Mouse (Mus musculus): ENCODE measurements around the gene Pagr1a. TPM values are rescaled to one million over a fixed set of nuclear protein-coding genes. Genes with fewer than 3 reads are reported as not detected.

The Pagr1a gene
- polyA plus RNA-seq, 1 experiment from 2014 or later: 50.9 TPM

GRCm38 (mm10) chr7:127017950-127018345 lies 796 bp upstream of the Pagr1a start:
- no peak overlapping the region for H3K27ac ChIP-seq (ENCODE audit: low read depth, low read length)
- H3K36me3 ChIP-seq (ENCODE audit: control insufficient read depth, insufficient read depth, low read length): peaks cover 11% of the 10 kb centered on the region
- H3K4me1 ChIP-seq (ENCODE audit: control insufficient read depth, insufficient read depth, low read length): peaks cover 43% of the 10 kb centered on the region
- H3K27me3 ChIP-seq (ENCODE audit: control insufficient read depth, insufficient read depth, low read length): no peaks in the 10 kb centered on the region
- H3K4me2 ChIP-seq: no peak overlapping the region
- ATAC-seq (replicated peaks; ENCODE audit: insufficient number of reproducible peaks, low FRiP score, low TSS enrichment): no peak
- H3K9me3 ChIP-seq (replicated peaks; ENCODE audit: control insufficient read depth, low read length): no peaks in the 10 kb centered on the region
- H3K9ac ChIP-seq (ENCODE audit: low read depth, low read length): peak overlapping the region; percentile 39; the same call in 1 of the 2 replicates
- 37% methylated on average over 6 of the region's 6 CpGs for WGBS (ENCODE audit: insufficient replicate concordance)
- H3K4me3 ChIP-seq (ENCODE audit: low read depth, low read length): no peak overlapping the region

GRCm38 (mm10) chr7:127016486-127016938 lies 640 bp downstream of the Pagr1a start:
- H3K36me3 ChIP-seq (ENCODE audit: control insufficient read depth, insufficient read depth, low read length): peaks cover 6% of the 10 kb centered on the region
- H3K9ac ChIP-seq (ENCODE audit: low read depth, low read length): peak overlapping the region; percentile 94
- peaks cover 32% of the 10 kb centered on the region for H3K4me1 ChIP-seq (ENCODE audit: control insufficient read depth, insufficient read depth, low read length)
- H3K4me3 ChIP-seq (ENCODE audit: low read depth, low read length): peak overlapping the region; percentile 66
- peak overlapping the region; percentile 86 for H3K4me2 ChIP-seq
- peak overlapping the region; percentile 97 for H3K27ac ChIP-seq (ENCODE audit: low read depth, low read length)
- no peaks in the 10 kb centered on the region for H3K27me3 ChIP-seq (ENCODE audit: control insufficient read depth, insufficient read depth, low read length)
- no peaks in the 10 kb centered on the region for H3K9me3 ChIP-seq (replicated peaks; ENCODE audit: control insufficient read depth, low read length)
- WGBS (ENCODE audit: insufficient replicate concordance): 0% methylated on average over 22 of the region's 22 CpGs
- ATAC-seq (replicated peaks; ENCODE audit: insufficient number of reproducible peaks, low FRiP score, low TSS enrichment): peak; percentile 64

- H3K27ac ChIP-seq (ENCODE audit: low read depth, low read length): peak within 1 kb of the TSS; percentile 97
- H3K4me3 ChIP-seq (ENCODE audit: low read depth, low read length): peak within 1 kb of the TSS; percentile 66
- no peaks in the 10 kb centered on the region for H3K27me3 ChIP-seq (ENCODE audit: control insufficient read depth, insufficient read depth, low read length)
- H3K9ac ChIP-seq (ENCODE audit: low read depth, low read length): peak within 1 kb of the TSS; percentile 94
- no peaks in the 10 kb centered on the region for H3K9me3 ChIP-seq (replicated peaks; ENCODE audit: control insufficient read depth, low read length)
- H3K4me1 ChIP-seq (ENCODE audit: control insufficient read depth, insufficient read depth, low read length): peaks cover 29% of the 10 kb centered on the region
- H3K36me3 ChIP-seq (ENCODE audit: control insufficient read depth, insufficient read depth, low read length): peaks cover 6% of the 10 kb centered on the region
- ATAC-seq (replicated peaks; ENCODE audit: insufficient number of reproducible peaks, low FRiP score, low TSS enrichment): no peak
- H3K4me2 ChIP-seq: peak within 1 kb of the TSS; percentile 86
Observed at GRCm38 (mm10) chr7:127016481-127016485, 869 bp downstream of the Pagr1a start, which contains the start of gene Pagr1b. Pagr1b (minus strand) TSS chr7:127016484.

- Histone ChIP-seq H3K27ac (ENCODE audit: low read depth, low read length) (peak overlapping the region; percentile 97), H3K4me1 (ENCODE audit: control insufficient read depth, insufficient read depth, low read length) (peaks cover 28% of the 10 kb centered on the region), H3K4me3 (ENCODE audit: low read depth, low read length) (peak overlapping the region; percentile 66), H3K9me3 (replicated peaks; ENCODE audit: control insufficient read depth, low read length) (no peaks in the 10 kb centered on the region), H3K27me3 (ENCODE audit: control insufficient read depth, insufficient read depth, low read length) (no peaks in the 10 kb centered on the region), H3K4me2 (peak overlapping the region; percentile 86), H3K36me3 (ENCODE audit: control insufficient read depth, insufficient read depth, low read length) (peaks cover 6% of the 10 kb centered on the region), H3K9ac (ENCODE audit: low read depth, low read length) (peak overlapping the region; percentile 94)
- peak; percentile 60 for ATAC-seq (replicated peaks; ENCODE audit: insufficient number of reproducible peaks, low FRiP score, low TSS enrichment)
- WGBS (ENCODE audit: insufficient replicate concordance): 2% methylated on average over 10 of the region's 10 CpGs
Observed at GRCm38 (mm10) chr7:127016081-127016480, 1.1 kb downstream of the Pagr1a start.

- Histone ChIP-seq H3K9ac (ENCODE audit: low read depth, low read length) (no peak overlapping the region), H3K27ac (ENCODE audit: low read depth, low read length) (no peak overlapping the region), H3K4me2 (peak overlapping the region; percentile 86), H3K36me3 (ENCODE audit: control insufficient read depth, insufficient read depth, low read length) (peaks cover 6% of the 10 kb centered on the region), H3K4me3 (ENCODE audit: low read depth, low read length) (no peak overlapping the region), H3K9me3 (replicated peaks; ENCODE audit: control insufficient read depth, low read length) (no peaks in the 10 kb centered on the region), H3K27me3 (ENCODE audit: control insufficient read depth, insufficient read depth, low read length) (no peaks in the 10 kb centered on the region), H3K4me1 (ENCODE audit: control insufficient read depth, insufficient read depth, low read length) (peaks cover 23% of the 10 kb centered on the region)
- ATAC-seq (replicated peaks; ENCODE audit: insufficient number of reproducible peaks, low FRiP score, low TSS enrichment): no peak
- WGBS (ENCODE audit: insufficient replicate concordance): 88% methylated on average over 12 of the region's 12 CpGs
Observed at GRCm38 (mm10) chr7:127014993-127015392, 2.2 kb downstream of the Pagr1a start.

GRCm38 (mm10) chr7:127014320-127014719 lies 2.8 kb downstream of the Pagr1a start, which contains the start of gene Mvp:
Mvp (minus strand) TSS chr7:127014621.
- peak within 1 kb of the TSS; percentile 66 for H3K4me3 ChIP-seq (ENCODE audit: low read depth, low read length)
- 31% methylated on average over 11 of the region's 11 CpGs for WGBS (ENCODE audit: insufficient replicate concordance)
- ATAC-seq (replicated peaks; ENCODE audit: insufficient number of reproducible peaks, low FRiP score, low TSS enrichment): no peak
- no peaks in the 10 kb centered on the region for H3K27me3 ChIP-seq (ENCODE audit: control insufficient read depth, insufficient read depth, low read length)
- peaks cover 21% of the 10 kb centered on the region for H3K4me1 ChIP-seq (ENCODE audit: control insufficient read depth, insufficient read depth, low read length)
- H3K36me3 ChIP-seq (ENCODE audit: control insufficient read depth, insufficient read depth, low read length): peaks cover 6% of the 10 kb centered on the region
- H3K9me3 ChIP-seq (replicated peaks; ENCODE audit: control insufficient read depth, low read length): no peaks in the 10 kb centered on the region
- peak within 1 kb of the TSS; percentile 94 for H3K9ac ChIP-seq (ENCODE audit: low read depth, low read length)
- H3K27ac ChIP-seq (ENCODE audit: low read depth, low read length): peak within 1 kb of the TSS; percentile 5; the same call in 1 of the 2 replicates
- H3K4me2 ChIP-seq: peak within 1 kb of the TSS; percentile 86

GRCm38 (mm10) chr7:127013385-127013784 lies 3.8 kb downstream of the Pagr1a start:
- H3K27ac ChIP-seq (ENCODE audit: low read depth, low read length): no peak overlapping the region
- H3K4me1 ChIP-seq (ENCODE audit: control insufficient read depth, insufficient read depth, low read length): peaks cover 26% of the 10 kb centered on the region
- H3K27me3 ChIP-seq (ENCODE audit: control insufficient read depth, insufficient read depth, low read length): no peaks in the 10 kb centered on the region
- H3K4me2 ChIP-seq: no peak overlapping the region
- ATAC-seq (replicated peaks; ENCODE audit: insufficient number of reproducible peaks, low FRiP score, low TSS enrichment): no peak
- 93% methylated on average over 6 of the region's 6 CpGs for WGBS (ENCODE audit: insufficient replicate concordance)
- no peak overlapping the region for H3K9ac ChIP-seq (ENCODE audit: low read depth, low read length)
- peak overlapping the region; percentile 44; the same call in 1 of the 2 replicates for H3K4me3 ChIP-seq (ENCODE audit: low read depth, low read length)
- no peaks in the 10 kb centered on the region for H3K9me3 ChIP-seq (replicated peaks; ENCODE audit: control insufficient read depth, low read length)
- H3K36me3 ChIP-seq (ENCODE audit: control insufficient read depth, insufficient read depth, low read length): peaks cover 6% of the 10 kb centered on the region

- Histone ChIP-seq H3K36me3 (ENCODE audit: control insufficient read depth, insufficient read depth, low read length) (peaks cover 6% of the 10 kb centered on the region), H3K4me2 (no peak overlapping the region), H3K9me3 (replicated peaks; ENCODE audit: control insufficient read depth, low read length) (no peaks in the 10 kb centered on the region), H3K9ac (ENCODE audit: low read depth, low read length) (no peak overlapping the region), H3K4me1 (ENCODE audit: control insufficient read depth, insufficient read depth, low read length) (peaks cover 30% of the 10 kb centered on the region), H3K4me3 (ENCODE audit: low read depth, low read length) (no peak overlapping the region), H3K27me3 (ENCODE audit: control insufficient read depth, insufficient read depth, low read length) (no peaks in the 10 kb centered on the region), H3K27ac (ENCODE audit: low read depth, low read length) (no peak overlapping the region)
- ATAC-seq (replicated peaks; ENCODE audit: insufficient number of reproducible peaks, low FRiP score, low TSS enrichment): no peak
- 95% methylated on average over 10 of the region's 10 CpGs for WGBS (ENCODE audit: insufficient replicate concordance)
Observed at GRCm38 (mm10) chr7:127012845-127013244, 4.3 kb downstream of the Pagr1a start.

- Histone ChIP-seq H3K36me3 (ENCODE audit: control insufficient read depth, insufficient read depth, low read length) (peaks cover 6% of the 10 kb centered on the region), H3K9me3 (replicated peaks; ENCODE audit: control insufficient read depth, low read length) (no peaks in the 10 kb centered on the region), H3K4me3 (ENCODE audit: low read depth, low read length) (no peak overlapping the region), H3K27ac (ENCODE audit: low read depth, low read length) (no peak overlapping the region), H3K27me3 (ENCODE audit: control insufficient read depth, insufficient read depth, low read length) (no peaks in the 10 kb centered on the region), H3K4me1 (ENCODE audit: control insufficient read depth, insufficient read depth, low read length) (peaks cover 30% of the 10 kb centered on the region), H3K9ac (ENCODE audit: low read depth, low read length) (no peak overlapping the region), H3K4me2 (no peak overlapping the region)
- ATAC-seq (replicated peaks; ENCODE audit: insufficient number of reproducible peaks, low FRiP score, low TSS enrichment): no peak
- WGBS (ENCODE audit: insufficient replicate concordance): 78% methylated on average over 6 of the region's 6 CpGs
Observed at GRCm38 (mm10) chr7:127012374-127012773, 4.8 kb downstream of the Pagr1a start.
